Mouse (Mus musculus): ENCODE measurements around the gene Slc26a3. TPM values are rescaled to one million over a fixed set of nuclear protein-coding genes. Genes with fewer than 3 reads are reported as not detected.

Gene Slc26a3
- polyA plus RNA-seq, 2 experiments: 0.02 to 0.18 TPM

DNA sequence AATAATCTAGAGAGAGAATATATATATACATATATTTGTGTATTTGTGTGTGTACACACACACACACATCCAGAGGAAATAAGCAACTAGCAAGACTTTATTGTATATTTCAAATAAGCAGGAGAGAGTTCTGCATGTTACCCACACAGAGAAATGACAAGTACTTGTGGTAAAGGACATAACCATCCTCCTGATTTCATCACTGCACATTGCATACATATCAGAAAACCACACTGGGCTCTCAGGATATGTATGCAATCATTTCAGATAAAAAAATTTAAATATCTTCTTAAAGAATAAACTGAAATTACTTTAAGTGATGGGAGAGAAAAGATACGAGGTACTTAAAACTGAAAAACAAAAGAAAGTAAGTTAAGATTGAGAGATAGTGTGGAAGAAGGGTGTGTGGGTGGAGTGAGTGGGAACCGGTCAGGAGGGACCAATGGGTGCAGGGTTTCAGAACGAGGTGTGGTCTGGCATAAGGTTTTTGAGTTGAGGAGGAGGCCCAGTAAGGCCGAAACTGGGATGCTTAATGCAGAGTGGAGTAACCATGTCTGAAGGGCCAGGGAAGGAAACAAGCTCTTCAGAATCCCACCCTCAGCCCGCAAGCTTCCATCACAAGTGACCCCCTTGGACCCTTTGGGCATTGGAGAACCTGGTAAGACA is 14.0 kb downstream of the Slc26a3 start:
- Histone ChIP-seq H3K4me1 (replicated peaks; ENCODE audit: control insufficient read depth in 2 of 2, insufficient read depth in 2 of 2, low read length in 1 of 2) (no peaks in the 10 kb centered on the region), H3K9ac (replicated peaks) (no peak overlapping the region), H3K27ac (no peak overlapping the region), H3K4me2 (ENCODE audit: low read depth) (no peak overlapping the region), H3K27me3 (ENCODE audit: control insufficient read depth, insufficient read depth, low read length) (no peaks in the 10 kb centered on the region), H3K4me3 (ENCODE audit: insufficient read depth in 1 of 2, low read depth in 2 of 2, low read length in 2 of 2) (no peak overlapping the region), H3K36me3 (replicated peaks; ENCODE audit: control insufficient read depth, insufficient read depth, low read depth) (no peaks in the 10 kb centered on the region), H3K9me3 (ENCODE audit: control insufficient read depth, low read length) (no peaks in the 10 kb centered on the region)
- ATAC-seq (ENCODE audit: insufficient read depth): no peak
- DNase-seq (ENCODE audit: low read depth in 3 of 3, low spot score in 3 of 3): no peak
- 45% methylated on average over 5 of the region's 5 CpGs for WGBS (ENCODE audit: insufficient replicate concordance)
- TF ChIP-seq EP300 (IDR thresholded peaks at IDR 0.05; ENCODE audit: low read depth) (no peak), CTCF (IDR thresholded peaks at IDR 0.05; ENCODE audit: low read depth) (no peak)

DNA sequence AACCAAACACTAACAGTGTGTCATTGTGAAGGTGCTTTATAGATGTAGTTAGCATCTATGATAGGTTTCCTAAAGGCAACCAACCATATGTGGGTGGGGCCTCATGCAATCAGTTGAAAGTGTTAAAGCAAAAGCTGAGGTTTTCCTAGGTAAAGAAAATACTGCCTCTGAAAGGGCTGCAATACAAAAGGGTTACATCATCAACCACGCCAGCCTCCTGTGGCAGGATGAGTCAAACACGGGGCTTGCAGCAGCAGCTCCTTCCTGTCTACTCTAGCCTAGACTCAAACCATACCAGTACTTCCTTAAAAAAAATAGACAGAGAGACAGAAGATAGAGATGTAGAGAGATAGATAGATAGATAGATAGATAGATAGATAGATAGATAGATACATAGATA is 25.3 kb downstream of the Slc26a3 start:
- WGBS (ENCODE audit: insufficient replicate concordance): 19% methylated on average over 2 of the region's 2 CpGs
- H3K4me3 ChIP-seq (ENCODE audit: insufficient read depth in 1 of 2, low read depth in 2 of 2, low read length in 2 of 2): no peak overlapping the region

GRCm38 (mm10) chr12:31421901-31422574 is 31.4 kb downstream of the Slc26a3 start:
- Histone ChIP-seq H3K4me2 (ENCODE audit: low read depth) (no peak overlapping the region), H3K27me3 (ENCODE audit: control insufficient read depth, insufficient read depth, low read length) (no peaks in the 10 kb centered on the region), H3K4me3 (ENCODE audit: insufficient read depth in 1 of 2, low read depth in 2 of 2, low read length in 2 of 2) (no peak overlapping the region), H3K4me1 (replicated peaks; ENCODE audit: control insufficient read depth in 2 of 2, insufficient read depth in 2 of 2, low read length in 1 of 2) (no peaks in the 10 kb centered on the region), H3K36me3 (replicated peaks; ENCODE audit: control insufficient read depth, insufficient read depth, low read depth) (no peaks in the 10 kb centered on the region), H3K27ac (no peak overlapping the region), H3K9me3 (ENCODE audit: control insufficient read depth, low read length) (no peaks in the 10 kb centered on the region), H3K9ac (replicated peaks) (no peak overlapping the region)
- ATAC-seq (ENCODE audit: insufficient read depth) (no peak), DNase-seq (ENCODE audit: low read depth in 3 of 3, low spot score in 3 of 3) (no peak)
- whole genome bisulfite sequencing (ENCODE audit: insufficient replicate concordance): 46% methylated on average over 3 of the region's 3 CpGs
- no peak for TF ChIP-seq EP300 (IDR thresholded peaks at IDR 0.05; ENCODE audit: low read depth)
- TF ChIP-seq CTCF (IDR thresholded peaks at IDR 0.05; ENCODE audit: low read depth): no peak

More for the DNA sequence above, 25.3 kb downstream of the Slc26a3 start:
- H3K27ac ChIP-seq: no peak overlapping the region
- H3K36me3 ChIP-seq (replicated peaks; ENCODE audit: control insufficient read depth, insufficient read depth, low read depth): no peaks in the 10 kb centered on the region
- no peaks in the 10 kb centered on the region for H3K4me1 ChIP-seq (replicated peaks; ENCODE audit: control insufficient read depth in 2 of 2, insufficient read depth in 2 of 2, low read length in 1 of 2)
- no peak overlapping the region for H3K4me2 ChIP-seq (ENCODE audit: low read depth)
- TF ChIP-seq CTCF (IDR thresholded peaks at IDR 0.05; ENCODE audit: low read depth) (no peak), EP300 (IDR thresholded peaks at IDR 0.05; ENCODE audit: low read depth) (no peak)
- ATAC-seq (ENCODE audit: insufficient read depth): no peak
- H3K27me3 ChIP-seq (ENCODE audit: control insufficient read depth, insufficient read depth, low read length): no peaks in the 10 kb centered on the region
- no peaks in the 10 kb centered on the region for H3K9me3 ChIP-seq (ENCODE audit: control insufficient read depth, low read length)
- H3K9ac ChIP-seq (replicated peaks): no peak overlapping the region
- peak in 1 of 3 experiments; percentile 3 for DNase-seq (ENCODE audit: low read depth in 3 of 3, low spot score in 3 of 3)

DNA sequence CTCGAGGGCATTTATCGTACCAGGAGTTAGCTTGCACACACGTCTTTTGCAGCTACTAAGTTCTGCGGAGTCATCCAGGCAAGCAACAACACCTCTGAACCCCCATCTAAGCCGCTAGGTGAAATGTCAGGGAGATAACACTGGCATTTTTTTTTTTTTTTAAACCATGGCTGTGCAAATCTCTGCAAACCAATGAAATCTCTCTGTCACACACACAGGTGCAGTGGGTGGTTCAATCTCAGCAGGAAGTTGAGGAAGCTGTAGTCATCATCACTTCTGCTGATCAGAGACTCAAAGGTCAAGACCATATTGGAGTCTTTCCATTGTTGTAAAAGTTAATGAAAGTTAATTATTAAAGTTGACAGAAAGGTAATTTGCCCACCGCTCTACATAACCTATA is 47.1 kb downstream of the Slc26a3 start:
- no peaks in the 10 kb centered on the region for H3K9me3 ChIP-seq (ENCODE audit: control insufficient read depth, low read length)
- DNase-seq (ENCODE audit: low read depth in 3 of 3, low spot score in 3 of 3) (no peak), ATAC-seq (ENCODE audit: insufficient read depth) (no peak)
- no peaks in the 10 kb centered on the region for H3K4me1 ChIP-seq (replicated peaks; ENCODE audit: control insufficient read depth in 2 of 2, insufficient read depth in 2 of 2, low read length in 1 of 2)
- no peak overlapping the region for H3K4me2 ChIP-seq (ENCODE audit: low read depth)
- H3K4me3 ChIP-seq (ENCODE audit: insufficient read depth in 1 of 2, low read depth in 2 of 2, low read length in 2 of 2): no peak overlapping the region
- H3K36me3 ChIP-seq (replicated peaks; ENCODE audit: control insufficient read depth, insufficient read depth, low read depth): no peaks in the 10 kb centered on the region
- WGBS (ENCODE audit: insufficient replicate concordance): 50% methylated on average over 6 of the region's 6 CpGs
- TF ChIP-seq EP300 (IDR thresholded peaks at IDR 0.05; ENCODE audit: low read depth) (no peak), CTCF (IDR thresholded peaks at IDR 0.05; ENCODE audit: low read depth) (no peak)
- no peak overlapping the region for H3K9ac ChIP-seq (replicated peaks)
- H3K27ac ChIP-seq: no peak overlapping the region
- no peaks in the 10 kb centered on the region for H3K27me3 ChIP-seq (ENCODE audit: control insufficient read depth, insufficient read depth, low read length)

DNA sequence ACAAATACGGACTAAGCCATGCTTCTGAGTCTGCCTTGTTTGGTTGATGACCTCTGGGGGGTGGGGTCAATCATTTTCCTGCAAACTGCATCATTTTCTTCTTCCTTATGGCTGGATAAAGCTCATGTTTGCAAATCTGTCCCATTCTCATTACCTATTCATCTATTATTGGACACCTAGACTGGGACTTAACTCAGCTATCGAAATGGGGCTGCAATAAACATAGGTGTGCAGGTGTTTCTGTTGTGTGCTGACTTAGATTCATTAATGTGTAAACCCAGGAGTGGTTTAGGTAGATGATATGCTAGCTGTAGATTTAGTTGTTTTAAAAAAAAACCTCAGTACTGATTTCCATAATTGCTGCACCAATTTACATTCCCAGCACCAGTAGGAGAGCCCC is 48.9 kb downstream of the Slc26a3 start:
- no peak for ATAC-seq (ENCODE audit: insufficient read depth)
- TF ChIP-seq CTCF (IDR thresholded peaks at IDR 0.05; ENCODE audit: low read depth) (no peak), EP300 (IDR thresholded peaks at IDR 0.05; ENCODE audit: low read depth) (no peak)
- no peak for DNase-seq (ENCODE audit: low read depth in 3 of 3, low spot score in 3 of 3)
- 54% methylated on average over 2 of the region's 2 CpGs for WGBS (ENCODE audit: insufficient replicate concordance)
- Histone ChIP-seq H3K9ac (replicated peaks) (no peak overlapping the region), H3K27ac (no peak overlapping the region), H3K4me2 (ENCODE audit: low read depth) (no peak overlapping the region), H3K27me3 (ENCODE audit: control insufficient read depth, insufficient read depth, low read length) (no peaks in the 10 kb centered on the region; the same call in 1 of the 2 replicates), H3K36me3 (replicated peaks; ENCODE audit: control insufficient read depth, insufficient read depth, low read depth) (no peaks in the 10 kb centered on the region), H3K4me1 (replicated peaks; ENCODE audit: control insufficient read depth in 2 of 2, insufficient read depth in 2 of 2, low read length in 1 of 2) (no peaks in the 10 kb centered on the region), H3K4me3 (ENCODE audit: insufficient read depth in 1 of 2, low read depth in 2 of 2, low read length in 2 of 2) (no peak overlapping the region), H3K9me3 (ENCODE audit: control insufficient read depth, low read length) (no peaks in the 10 kb centered on the region)
